Comparison of ENCODE assay signal across 11 mouse cellular contexts in genomic region chr12:3371991-3372390, GRCm38 (mm10). TPM values are rescaled to one million over a fixed set of nuclear protein-coding genes. Genes with fewer than 3 reads are reported as not detected.
A peak's percentile ranks its signal among the peaks of the same experiment; 100 is the strongest.
DNase-seq lines count a peak whose midpoint lies in the region; ATAC-seq and TF ChIP-seq lines count a peak whose summit lies in the region.
"Had no signal": no experiment of that assay in that cellular context is flagged by ENCODE, and none has a peak within 500 bp of the region (broad histone marks: within the 10 kb centered on the region; RNA-seq: fewer than 3 reads in every experiment).

No protein-coding gene starts in this region.

- no peak for TF ChIP-seq EP300 in stomach, postnatal 0 days (optimal IDR thresholded peaks at IDR 0.05)

- no peaks in the 10 kb centered on the region; the same call in 1 of the 2 replicates for H3K36me3 ChIP-seq in stomach, embryonic 14.5 days (ENCODE audit: control insufficient read depth, insufficient read depth, low read length)
- H3K36me3 ChIP-seq in stomach, postnatal 0 days (ENCODE audit: control insufficient read depth, insufficient read depth, low read length), result no peaks in the 10 kb centered on the region
- no peaks in the 10 kb centered on the region; the same call in 1 of the 2 replicates for H3K36me3 ChIP-seq in macrophage (ENCODE audit: inconsistent target)

- no peaks in the 10 kb centered on the region; the same call in 1 of the 2 replicates for H3K79me2 ChIP-seq in macrophage (ENCODE audit: inconsistent target)

- DNase-seq in cerebellum, adult 9-10 months, result peak; percentile 36
- no peak for DNase-seq in cerebellum, postnatal 25 days
- DNase-seq in stomach, postnatal 0 days (ENCODE audit: low spot score), result no peak
- DNase-seq in urinary bladder, adult 2 months (ENCODE audit: low spot score), result no peak
- DNase-seq in left cerebral cortex, adult 8-10 months (ENCODE audit: low spot score in 2 of 2), result no peak
- DNase-seq in B cell, adult 2 months, result no peak
- DNase-seq: cerebellum, adult 11 months; heart, postnatal 14 days; lung, adult 2 months had no signal

- peaks cover 13% of the 10 kb centered on the region for H3K4me1 ChIP-seq in stomach, embryonic 14.5 days (ENCODE audit: control insufficient read depth, insufficient read depth, low read length)
- no peaks in the 10 kb centered on the region for H3K4me1 ChIP-seq in stomach, postnatal 0 days (replicated peaks; ENCODE audit: control insufficient read depth, insufficient read depth)

- no peak for ATAC-seq in stomach, embryonic 14.5 days (ENCODE audit: insufficient number of reproducible peaks, insufficient read depth, low FRiP score, low read depth)
- no peak for ATAC-seq in stomach, postnatal 0 days (ENCODE audit: low FRiP score, low TSS enrichment)

- H3K27me3 ChIP-seq in stomach, embryonic 14.5 days (ENCODE audit: control insufficient read depth, insufficient read depth, low read length), result no peaks in the 10 kb centered on the region
- no peaks in the 10 kb centered on the region for H3K27me3 ChIP-seq in stomach, postnatal 0 days (ENCODE audit: control insufficient read depth, insufficient read depth, low read length)

- no peak overlapping the region for H3K4me3 ChIP-seq in stomach, embryonic 14.5 days (ENCODE audit: low read depth, low read length)
- no peak overlapping the region for H3K4me3 ChIP-seq in stomach, postnatal 0 days (ENCODE audit: low read depth, low read length)
- H3K4me3 ChIP-seq in macrophage (ENCODE audit: inconsistent target), result no peak overlapping the region

- H3K4me2 ChIP-seq in stomach, embryonic 14.5 days (replicated peaks; ENCODE audit: low read depth, low read length), result no peak overlapping the region
- H3K4me2 ChIP-seq in stomach, postnatal 0 days (replicated peaks; ENCODE audit: low read depth), result no peak overlapping the region

- no peak for TF ChIP-seq CTCF in stomach, postnatal 0 days (IDR thresholded peaks at IDR 0.05; ENCODE audit: low read depth)

- WGBS in stomach, embryonic 14.5 days, result 65% methylated on average over 3 of the region's 3 CpGs
- WGBS in stomach, postnatal 0 days, result 65% methylated on average over 3 of the region's 3 CpGs
- WGBS in macrophage (ENCODE audit: missing documents), result 26% methylated on average over 3 of the region's 3 CpGs

- H3K9me3 ChIP-seq in stomach, embryonic 14.5 days (ENCODE audit: control insufficient read depth, low read depth, low read length), result peaks cover 5% of the 10 kb centered on the region; the same call in 1 of the 2 replicates
- H3K9me3 ChIP-seq in stomach, postnatal 0 days (ENCODE audit: control insufficient read depth, low read length), result no peaks in the 10 kb centered on the region

- H3K9ac ChIP-seq in stomach, embryonic 14.5 days (replicated peaks; ENCODE audit: low read depth, low read length), result no peak overlapping the region
- H3K9ac ChIP-seq in stomach, postnatal 0 days (ENCODE audit: low read length), result no peak overlapping the region

- H3K27ac ChIP-seq in stomach, embryonic 14.5 days (ENCODE audit: low read length), result peak overlapping the region; percentile 15; the same call in 1 of the 2 replicates
- no peak overlapping the region for H3K27ac ChIP-seq in stomach, postnatal 0 days (replicated peaks)
- peak overlapping the region; percentile 40 for H3K27ac ChIP-seq in macrophage

RNA-seq across cellular contexts. Expression of gene Kif3c, which starts 7.1 kb away (rescaled TPM):
- polyA plus RNA-seq in stomach, embryonic 14.5 days (2014; fragmentation: Nextera tagmentation; extraction: Ambion mirVana), result 10.2 and 12.2 TPM in 2 replicates
- polyA plus RNA-seq in stomach, postnatal 0 days (2015; fragmentation: Nextera tagmentation; extraction: Ambion mirVana), result 2.5 TPM in 2 replicates
- 100 to 1,000 TPM in 6 of 26 experiments, 10 to 100 TPM in 17, 1 to 10 TPM in 3; 7.0 to 251 (median 56.0) TPM for total RNA-seq in macrophage (2018; cell fraction: chromatin; rRNA removed)
- total RNA-seq in macrophage (2018; cell fraction: cytosol; rRNA removed), result 10 to 100 TPM in 14 of 26 experiments, 1 to 10 TPM in 12; 8.8 to 42.4 (median 15.7) TPM
- total RNA-seq in macrophage (2018; cell fraction: nucleus; rRNA removed), result 100 to 1,000 TPM in 1 of 26 experiments, 10 to 100 TPM in 22, 1 to 10 TPM in 3; 6.1 to 117 (median 44.0) TPM
- 3.7 to 7.5 TPM (median 5.0 TPM) in 3 replicates for polyA plus RNA-seq in macrophage (2018)
- 9.1 and 9.9 TPM in 2 replicates for polyA plus RNA-seq in urinary bladder, adult 2 months (2012; rRNA removed)
- 100 to 1,000 TPM; 164 to 176 (median 165) TPM for total RNA-seq in left cerebral cortex, adult 8-10 months (2022)

RNA-seq across cellular contexts. Expression of gene Asxl2, which starts 54.7 kb away (rescaled TPM):
- polyA plus RNA-seq in stomach, embryonic 14.5 days (2014; fragmentation: Nextera tagmentation; extraction: Ambion mirVana), result 24.1 and 25.6 TPM in 2 replicates
- 6.9 and 8.0 TPM in 2 replicates for polyA plus RNA-seq in stomach, postnatal 0 days (2015; fragmentation: Nextera tagmentation; extraction: Ambion mirVana)
- total RNA-seq in macrophage (2018; cell fraction: chromatin; rRNA removed), result 100 to 1,000 TPM in 24 of 26 experiments, 10 to 100 TPM in 2; 91.5 to 291 (median 245) TPM
- 10 to 100 TPM; 16.3 to 48.2 (median 39.4) TPM for total RNA-seq in macrophage (2018; cell fraction: cytosol; rRNA removed)
- 100 to 1,000 TPM in 17 of 26 experiments, 10 to 100 TPM in 9; 66.2 to 231 (median 132) TPM for total RNA-seq in macrophage (2018; cell fraction: nucleus; rRNA removed)
- polyA plus RNA-seq in macrophage (2018), result 15.3 to 18.7 TPM (median 18.4 TPM) in 3 replicates
- 10.0 and 11.5 TPM in 2 replicates for polyA plus RNA-seq in urinary bladder, adult 2 months (2012; rRNA removed)
- total RNA-seq in left cerebral cortex, adult 8-10 months (2022), result 10 to 100 TPM; 32.7 to 36.9 (median 34.3) TPM
